Mouse (Mus musculus): ENCODE results near the gene Radil. TPM values are rescaled to one million over a fixed set of nuclear protein-coding genes. Genes with fewer than 3 reads are reported as not detected.

Gene Radil
- total and polyA plus RNA-seq, 3 experiments = not detected

- in situ Hi-C loops (cut with MboI; ENCODE audit: low pct_ligation_motif_present, low pct_unique_long_range_greater_than_20kb, low sequenced_read_pairs) (no loop called here), dilution Hi-C loops (cut with MboI; ENCODE audit: extremely low pct_ligation_motif_present, extremely low pct_unique_long_range_greater_than_20kb, low sequenced_read_pairs) (no loop called here)
- H3K4me3 ChIP-seq (replicated peaks in 1 of 3; ENCODE audit: low read depth in 2 of 3, low read length in 2 of 3, poor library complexity in 1 of 3) = no peak overlapping the region
- H3K27ac ChIP-seq (ENCODE audit: insufficient read depth, low read depth) = no peak overlapping the region
- H3K79me2 ChIP-seq (replicated peaks; ENCODE audit: control insufficient read depth, extremely low read depth, insufficient read depth, poor library complexity, severe bottlenecking) = no peaks in the 10 kb centered on the region
- no peak overlapping the region for H3K4me2 ChIP-seq (ENCODE audit: insufficient read depth, low read depth, poor library complexity, severe bottlenecking)
- no peak overlapping the region for H3K9ac ChIP-seq (ENCODE audit: insufficient read depth, low read depth)
- H3K4me1 ChIP-seq (ENCODE audit: control insufficient read depth in 1 of 2, insufficient read depth in 2 of 2) = peaks cover 0 to 4% of the 10 kb centered on the region in 2 experiments; a peak in 1 of 4 replicates
- H3K9me3 ChIP-seq (replicated peaks; ENCODE audit: low read length) = peaks cover 23% of the 10 kb centered on the region
- H3K27me3 ChIP-seq (replicated peaks) = peaks cover 37% of the 10 kb centered on the region
- no peak for DNase-seq (ENCODE audit: extremely low read depth)
- no peak for TF ChIP-seq NRF1 (IDR thresholded peaks at IDR 0.05; ENCODE audit: low read depth, low read length)
- no peak for TF ChIP-seq IRF4 (IDR thresholded peaks at IDR 0.05; ENCODE audit: low read depth, low read length)
- TF ChIP-seq GABPA (IDR thresholded peaks at IDR 0.05; ENCODE audit: insufficient replicate concordance, low read depth, low read length) = no peak
- TF ChIP-seq MYC (IDR thresholded peaks at IDR 0.05; ENCODE audit: low read depth, low read length) = no peak
- no peak for TF ChIP-seq RAD21 (IDR thresholded peaks at IDR 0.05; ENCODE audit: low read depth, low read length)
- no peak for TF ChIP-seq ZC3H11A (IDR thresholded peaks at IDR 0.05; ENCODE audit: low read depth, low read length)
- no peak for TF ChIP-seq ZMIZ1 (IDR thresholded peaks at IDR 0.05; ENCODE audit: low read depth, low read length)
- TF ChIP-seq ETS1 (conservative IDR thresholded peaks at IDR 0.05; ENCODE audit: low read depth, low read length) = no peak
- no peak for TF ChIP-seq ELF1 (IDR thresholded peaks at IDR 0.05; ENCODE audit: low read depth, low read length)
- TF ChIP-seq POLR2A (IDR thresholded peaks at IDR 0.05; ENCODE audit: low read depth, low read length) = no peak
- TF ChIP-seq TBP (conservative IDR thresholded peaks at IDR 0.05; ENCODE audit: low read depth, low read length) = no peak
- no peak for TF ChIP-seq USF2 (conservative IDR thresholded peaks at IDR 0.05; ENCODE audit: low read depth, low read length)
- no peak for TF ChIP-seq E2F4 (IDR thresholded peaks at IDR 0.05; ENCODE audit: insufficient replicate concordance, low read depth, low read length)
- no peak for TF ChIP-seq CHD2 (IDR thresholded peaks at IDR 0.05; ENCODE audit: low read length)
- TF ChIP-seq KAT2A (IDR thresholded peaks at IDR 0.05; ENCODE audit: insufficient replicate concordance, low read length) = no peak
- no peaks in the 10 kb centered on the region for H3K36me3 ChIP-seq (replicated peaks in 1 of 2; ENCODE audit: control insufficient read depth in 1 of 2, insufficient read depth in 1 of 2, low read length in 1 of 2)
These were observed 13.7 kb upstream of the Radil start for GRCm38 (mm10) chr5:142564606-142565005.

GRCm38 (mm10) chr5:142560261-142560660, 9.4 kb upstream of the Radil start:
- Histone ChIP-seq H3K27me3 (replicated peaks) (peaks cover 25% of the 10 kb centered on the region), H3K79me2 (replicated peaks; ENCODE audit: control insufficient read depth, extremely low read depth, insufficient read depth, poor library complexity, severe bottlenecking) (no peaks in the 10 kb centered on the region), H3K36me3 (replicated peaks in 1 of 2; ENCODE audit: control insufficient read depth in 1 of 2, insufficient read depth in 1 of 2, low read length in 1 of 2) (no peaks in the 10 kb centered on the region), H3K27ac (ENCODE audit: insufficient read depth, low read depth) (no peak overlapping the region), H3K4me3 (replicated peaks in 1 of 3; ENCODE audit: low read depth in 2 of 3, low read length in 2 of 3, poor library complexity in 1 of 3) (no peak overlapping the region), H3K4me2 (ENCODE audit: insufficient read depth, low read depth, poor library complexity, severe bottlenecking) (no peak overlapping the region), H3K9me3 (replicated peaks; ENCODE audit: low read length) (peaks cover 16% of the 10 kb centered on the region), H3K9ac (ENCODE audit: insufficient read depth, low read depth) (no peak overlapping the region), H3K4me1 (ENCODE audit: control insufficient read depth in 1 of 2, insufficient read depth in 2 of 2) (peaks cover 0 to 4% of the 10 kb centered on the region in 2 experiments; a peak in 1 of 4 replicates)
- dilution Hi-C loops (cut with MboI; ENCODE audit: extremely low pct_ligation_motif_present, extremely low pct_unique_long_range_greater_than_20kb, low sequenced_read_pairs) (no loop called here), in situ Hi-C loops (cut with MboI; ENCODE audit: low pct_ligation_motif_present, low pct_unique_long_range_greater_than_20kb, low sequenced_read_pairs) (no loop called here)
- no peak for DNase-seq (ENCODE audit: extremely low read depth)
- TF ChIP-seq CHD2 (IDR thresholded peaks at IDR 0.05; ENCODE audit: low read length) (no peak), MYC (IDR thresholded peaks at IDR 0.05; ENCODE audit: low read depth, low read length) (no peak), UBTF (IDR thresholded peaks at IDR 0.05; ENCODE audit: low read depth, low read length) (no peak), JUND (conservative IDR thresholded peaks at IDR 0.05; ENCODE audit: low read depth, low read length) (no peak), USF2 (conservative IDR thresholded peaks at IDR 0.05; ENCODE audit: low read depth, low read length) (no peak), TBP (conservative IDR thresholded peaks at IDR 0.05; ENCODE audit: low read depth, low read length) (no peak), RAD21 (IDR thresholded peaks at IDR 0.05; ENCODE audit: low read depth, low read length) (no peak), ETS1 (conservative IDR thresholded peaks at IDR 0.05; ENCODE audit: low read depth, low read length) (no peak), NRF1 (IDR thresholded peaks at IDR 0.05; ENCODE audit: low read depth, low read length) (no peak), ZMIZ1 (IDR thresholded peaks at IDR 0.05; ENCODE audit: low read depth, low read length) (no peak), BHLHE40 (IDR thresholded peaks at IDR 0.05; ENCODE audit: low read depth, low read length) (no peak), MXI1 (IDR thresholded peaks at IDR 0.05; ENCODE audit: low read depth, low read length) (no peak), MAFK (IDR thresholded peaks at IDR 0.05; ENCODE audit: insufficient replicate concordance, low read length) (no peak), CTCF (conservative IDR thresholded peaks at IDR 0.05 in 1 of 2, IDR thresholded peaks at IDR 0.05 in 1 of 2; ENCODE audit: low read depth in 2 of 2, low read length in 2 of 2) (no peak), CHD1 (IDR thresholded peaks at IDR 0.05; ENCODE audit: low read depth, low read length) (no peak), MAX (IDR thresholded peaks at IDR 0.05; ENCODE audit: low read length) (no peak), IRF4 (IDR thresholded peaks at IDR 0.05; ENCODE audit: low read depth, low read length) (no peak), POLR2AphosphoS2 (IDR thresholded peaks at IDR 0.05; ENCODE audit: low read depth, low read length) (no peak), TCF12 (IDR thresholded peaks at IDR 0.05; ENCODE audit: low read depth, low read length) (no peak), HCFC1 (IDR thresholded peaks at IDR 0.05; ENCODE audit: low read depth, low read length) (no peak)
